Mouse (Mus musculus) midbrain, postnatal 0 days (tissue): Measurements from ENCODE around the gene Fancd2. TPM values are rescaled to one million over a fixed set of nuclear protein-coding genes. Genes with fewer than 3 reads are reported as not detected.

Experiments used
- ATAC-seq: fragments of 200-750 bp; cut with Nextera tagmentation; 2 replicates; pipeline ENCODE4 v1.8.0; 2017; ENCODE audit warnings: moderate number of reproducible peaks, mild to moderate bottlenecking, moderate TSS enrichment, moderate library complexity; ENCODE audit not compliant: low FRiP score
- DNase-seq: peaks from one replicate; pipeline ENCODE4 v3.0.0-alpha.2; 2015; ENCODE audit warnings: low spot score
- H3K27ac ChIP-seq: fragments of 300-500 bp; sonication (generic); 2 replicates; pipeline ENCODE4 v1.5.1; 2014; ENCODE audit warnings: low read depth, mild to moderate bottlenecking, low read length, mixed read lengths
- H3K27me3 ChIP-seq: fragments of 300-500 bp; sonication (generic); 2 replicates; pipeline ENCODE4 v1.6.1; 2014; ENCODE audit warnings: low read length, control low read depth, mixed read lengths; ENCODE audit not compliant: insufficient read depth
- H3K36me3 ChIP-seq: fragments of 300-500 bp; sonication (generic); 2 replicates; pipeline ENCODE4 v1.6.1; 2014; ENCODE audit warnings: low read length, control low read depth, mixed read lengths; ENCODE audit not compliant: insufficient read depth
- H3K4me1 ChIP-seq: fragments of 300-500 bp; sonication (generic); 2 replicates; pipeline ENCODE4 v1.6.1; 2014; ENCODE audit warnings: mild to moderate bottlenecking, control low read depth, antibody characterized with exemption, low read length, mixed read lengths; ENCODE audit not compliant: insufficient read depth
- H3K4me2 ChIP-seq: fragments of 300-500 bp; sonication (generic); 2 replicates; pipeline ENCODE4 v1.6.1; 2014; ENCODE audit warnings: low read depth, mild to moderate bottlenecking, low read length, mixed read lengths; ENCODE audit not compliant: poor library complexity, severe bottlenecking
- H3K4me3 ChIP-seq: fragments of 300-500 bp; sonication (generic); 2 replicates; pipeline ENCODE4 v1.5.1; 2014; ENCODE audit warnings: low read depth, mild to moderate bottlenecking, low read length, moderate library complexity
- H3K9ac ChIP-seq: fragments of 300-500 bp; sonication (generic); replicated peaks from 2 replicates; pipeline ENCODE4 v1.6.1; 2014; ENCODE audit warnings: mild to moderate bottlenecking, low read length, moderate library complexity, mixed read lengths; ENCODE audit not compliant: poor library complexity, severe bottlenecking
- H3K9me3 ChIP-seq: fragments of 300-500 bp; sonication (generic); 2 replicates; pipeline ENCODE4 v1.6.1; 2016; ENCODE audit warnings: low read length, control low read depth
- CTCF ChIP-seq: IDR thresholded peaks from 2 replicates; pipeline ENCODE4 v1.5.1; 2016; ENCODE audit warnings: antibody characterized with exemption, mild to moderate bottlenecking
- WGBS: fragments of 180-500 bp; shearing (Covaris S2); extraction: QIAGEN DNeasy Blood & Tissue Kit; methylation state at CpG from one replicate; pipeline ENCODE4 v1.1.7; 2014; 5-methylcytosine and 5-hydroxymethylcytosine counted together
- polyA plus RNA-seq: library from polyadenylated mRNA; unstranded; fragments of >200 nt; fragmentation: Nextera tagmentation; extraction: Ambion mirVana; gene quantifications from 2 replicates; pipeline ENCODE4 v1.2.1, GENCODE M21; 2015
- total RNA-seq: library from RNA; depleted of rRNA; stranded (reverse); fragments of >200 nt; gene quantifications from 2 replicates; pipeline ENCODE4 v1.2.3, GENCODE M21; 2014; rRNA removed

Gene Fancd2
- 2.4 and 3.4 TPM in 2 replicates for total RNA-seq
- polyA plus RNA-seq: 0.99 and 1.2 TPM in 2 replicates

- peak within 1 kb of the TSS; percentile 79 for H3K4me2 ChIP-seq
- H3K4me1 ChIP-seq: peaks cover 7% of the 10 kb centered on the region; the same call in 1 of the 2 replicates
- ATAC-seq: peak; percentile 84
- TF ChIP-seq CTCF: no peak
- no peaks in the 10 kb centered on the region for H3K9me3 ChIP-seq
- no peaks in the 10 kb centered on the region for H3K27me3 ChIP-seq
- H3K9ac ChIP-seq: peak within 1 kb of the TSS; percentile 82
- no peaks in the 10 kb centered on the region for H3K36me3 ChIP-seq
- peak within 1 kb of the TSS; percentile 77 for H3K27ac ChIP-seq
- H3K4me3 ChIP-seq: peak within 1 kb of the TSS; percentile 92
- WGBS: 1% methylated on average over 47 of the region's 47 CpGs
- DNase-seq: peak; percentile 92
Measured at GRCm38 (mm10) chr6:113530932-113531839, at the start of gene Fancd2, which contains the start of gene Emc3. Gene Fancd2, plus strand, starts transcription at chr6:113531682. Gene Emc3, minus strand, starts transcription at chr6:113531652.

DNA sequence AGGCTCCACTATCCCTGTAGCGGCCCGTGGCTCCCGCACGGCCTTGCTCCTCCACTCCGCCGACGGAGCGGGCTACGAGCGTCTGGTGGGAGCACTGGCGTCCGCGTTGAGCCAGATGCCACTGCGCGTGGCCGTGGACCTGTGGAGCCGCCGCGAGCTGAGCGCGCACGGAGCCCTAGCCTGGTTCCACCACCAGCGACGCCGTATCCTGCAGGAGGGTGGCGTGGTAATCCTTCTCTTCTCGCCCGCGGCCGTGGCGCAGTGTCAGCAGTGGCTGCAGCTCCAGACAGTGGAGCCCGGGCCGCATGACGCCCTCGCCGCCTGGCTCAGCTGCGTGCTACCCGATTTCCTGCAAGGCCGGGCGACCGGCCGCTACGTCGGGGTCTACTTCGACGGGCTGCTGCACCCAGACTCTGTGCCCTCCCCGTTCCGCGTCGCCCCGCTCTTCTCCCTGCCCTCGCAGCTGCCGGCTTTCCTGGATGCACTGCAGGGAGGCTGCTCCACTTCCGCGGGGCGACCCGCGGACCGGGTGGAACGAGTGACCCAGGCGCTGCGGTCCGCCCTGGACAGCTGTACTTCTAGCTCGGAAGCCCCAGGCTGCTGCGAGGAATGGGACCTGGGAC lies 48.9 kb upstream of the Fancd2 start:
- Histone ChIP-seq H3K4me1 (peaks cover 10% of the 10 kb centered on the region; the same call in 1 of the 2 replicates), H3K9ac (peak overlapping the region; percentile 89), H3K27ac (peak overlapping the region; percentile 91), H3K4me2 (peak overlapping the region; percentile 89), H3K9me3 (no peaks in the 10 kb centered on the region), H3K27me3 (no peaks in the 10 kb centered on the region), H3K4me3 (peak overlapping the region; percentile 63), H3K36me3 (peaks cover 4% of the 10 kb centered on the region)
- WGBS: under 1% methylated on average over 65 of the region's 65 CpGs
- peak; percentile 46 for DNase-seq
- peak; percentile 47 for TF ChIP-seq CTCF
- peak; percentile 70 for ATAC-seq

- no peaks in the 10 kb centered on the region for H3K27me3 ChIP-seq
- H3K9ac ChIP-seq: peak within 1 kb of the TSS; percentile 89
- no peaks in the 10 kb centered on the region for H3K9me3 ChIP-seq
- peaks cover 9% of the 10 kb centered on the region for H3K36me3 ChIP-seq
- DNase-seq (peak; percentile 97), ATAC-seq (peak; percentile 96)
- H3K27ac ChIP-seq: peak within 1 kb of the TSS; percentile 91
- TF ChIP-seq CTCF: no peak
- H3K4me2 ChIP-seq: peak within 1 kb of the TSS; percentile 89
- H3K4me3 ChIP-seq: peak within 1 kb of the TSS; percentile 63
- peaks cover 10% of the 10 kb centered on the region; the same call in 1 of the 2 replicates for H3K4me1 ChIP-seq
- WGBS: under 1% methylated on average over 26 of the region's 26 CpGs
Measured at GRCm38 (mm10) chr6:113483100-113483615, 48.3 kb upstream of the Fancd2 start, which contains the start of gene Creld1. Gene Creld1, plus strand, starts transcription at chr6:113483297.

- no peaks in the 10 kb centered on the region for H3K9me3 ChIP-seq
- peak overlapping the region; percentile 91 for H3K27ac ChIP-seq
- peak; percentile 49 for TF ChIP-seq CTCF
- DNase-seq (peak; percentile 54), ATAC-seq (peak; percentile 45)
- no peaks in the 10 kb centered on the region for H3K27me3 ChIP-seq
- H3K4me1 ChIP-seq: peaks cover 10% of the 10 kb centered on the region; the same call in 1 of the 2 replicates
- WGBS: 7% methylated on average over 10 of the region's 10 CpGs
- H3K4me2 ChIP-seq: peak overlapping the region; percentile 89
- H3K36me3 ChIP-seq: peaks cover 15% of the 10 kb centered on the region
- H3K9ac ChIP-seq: peak overlapping the region; percentile 89
- H3K4me3 ChIP-seq: peak overlapping the region; percentile 63
Measured at GRCm38 (mm10) chr6:113483729-113484128, 47.8 kb upstream of the Fancd2 start.

- Histone ChIP-seq H3K27ac (no peak overlapping the region), H3K9ac (no peak overlapping the region), H3K27me3 (no peaks in the 10 kb centered on the region), H3K36me3 (peaks cover 35% of the 10 kb centered on the region), H3K4me1 (peaks cover 10% of the 10 kb centered on the region; the same call in 1 of the 2 replicates), H3K9me3 (no peaks in the 10 kb centered on the region), H3K4me3 (no peak overlapping the region), H3K4me2 (no peak overlapping the region)
- WGBS: 58% methylated on average over 7 of the region's 7 CpGs
- no peak for TF ChIP-seq CTCF
- no peak for ATAC-seq
- no peak for DNase-seq
Measured at GRCm38 (mm10) chr6:113487125-113487576, 44.3 kb upstream of the Fancd2 start.
